Mouse (Mus musculus) midbrain, embryonic 11.5 days (tissue): ENCODE results near the gene Gm853. TPM values are rescaled to one million over a fixed set of nuclear protein-coding genes. Genes with fewer than 3 reads are reported as not detected.

Source experiments
- ATAC-seq: fragments of 200-750 bp; cut with Nextera tagmentation; 2 replicates; pipeline ENCODE4 v1.8.0; 2017; ENCODE audit warnings: moderate TSS enrichment, moderate library complexity; ENCODE audit not compliant: low FRiP score
- DNase-seq: peaks from one replicate; pipeline ENCODE4 v3.0.0; 2015; ENCODE audit warnings: low spot score; ENCODE audit errors: missing footprints
- H3K27ac ChIP-seq: fragments of 300-500 bp; sonication (generic); 2 replicates; pipeline ENCODE4 v1.5.1; 2014; ENCODE audit warnings: low read depth, low read length
- H3K27me3 ChIP-seq: fragments of 300-500 bp; sonication (generic); 2 replicates; pipeline ENCODE4 v1.6.1; 2014; ENCODE audit warnings: mild to moderate bottlenecking, low read length, moderate library complexity, mixed read lengths; ENCODE audit not compliant: control insufficient read depth, insufficient read depth
- H3K36me3 ChIP-seq: fragments of 300-500 bp; sonication (generic); 2 replicates; pipeline ENCODE4 v1.6.1; 2014; ENCODE audit warnings: mild to moderate bottlenecking, low read length, moderate library complexity, mixed read lengths; ENCODE audit not compliant: control insufficient read depth, insufficient read depth
- H3K4me1 ChIP-seq: fragments of 300-500 bp; sonication (generic); 2 replicates; pipeline ENCODE4 v1.6.1; 2014; ENCODE audit warnings: low read length; ENCODE audit not compliant: control insufficient read depth, insufficient read depth
- H3K4me2 ChIP-seq: fragments of 300-500 bp; sonication (generic); 2 replicates; pipeline ENCODE4 v1.6.1; 2014; ENCODE audit warnings: mild to moderate bottlenecking, moderate library complexity
- H3K4me3 ChIP-seq: fragments of 300-500 bp; sonication (generic); 2 replicates; pipeline ENCODE4 v1.5.1; 2014; ENCODE audit warnings: low read depth, low read length
- H3K9ac ChIP-seq: fragments of 300-500 bp; sonication (generic); 2 replicates; pipeline ENCODE4 v1.6.1; 2014; ENCODE audit warnings: low read length
- H3K9me3 ChIP-seq: fragments of 300-500 bp; sonication (generic); 2 replicates; pipeline ENCODE4 v1.6.1; 2016; ENCODE audit warnings: low read length; ENCODE audit not compliant: control insufficient read depth
- WGBS: fragments of 180-500 bp; shearing (Covaris S2); extraction: QIAGEN DNeasy Blood & Tissue Kit; methylation state at CpG from one replicate; pipeline ENCODE4 v1.1.7; 2014; 5-methylcytosine and 5-hydroxymethylcytosine counted together
- polyA plus RNA-seq: library from polyadenylated mRNA; unstranded; fragments of >200 nt; fragmentation: Nextera tagmentation; extraction: Ambion mirVana; gene quantifications from 2 replicates; pipeline ENCODE4 v1.2.1, GENCODE M21; 2014

The Gm853 gene
- polyA plus RNA-seq, 1 experiment from 2014 or later: not detected

DNA sequence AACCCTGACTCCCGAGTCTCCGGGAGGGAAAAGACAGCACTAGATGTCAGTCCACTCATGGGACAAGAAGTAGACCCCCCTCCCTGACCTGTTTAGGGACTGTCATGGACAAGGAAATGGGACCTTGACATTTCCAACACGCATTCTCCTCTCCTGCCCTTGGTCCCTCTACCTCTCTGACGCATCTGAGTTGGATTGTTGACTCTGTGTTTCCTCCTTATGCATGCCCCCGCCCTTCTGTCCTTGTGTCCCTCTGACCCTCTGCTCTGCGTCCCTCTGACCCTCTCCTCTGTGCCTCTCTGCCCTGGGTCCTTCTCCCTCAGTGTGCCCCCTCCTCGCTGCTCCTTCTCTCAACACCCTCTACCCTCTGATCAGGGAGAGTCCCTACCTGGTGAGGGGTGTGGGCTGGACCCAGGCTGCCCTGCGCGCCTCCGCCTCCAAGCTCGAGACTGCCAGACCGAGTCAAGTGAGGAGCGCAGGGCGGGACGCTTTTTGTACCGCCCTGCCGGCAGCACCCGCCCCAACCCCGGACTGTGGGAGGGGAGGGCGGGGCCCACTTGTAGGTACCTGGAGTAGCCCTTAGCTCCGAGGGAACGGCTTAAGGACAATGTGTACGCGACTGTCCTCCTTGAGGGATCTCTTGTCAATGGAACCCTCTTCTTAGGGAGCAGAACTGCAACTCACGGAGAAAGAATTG lies 47.7 kb downstream of the Gm853 start:
- H3K9ac ChIP-seq: peak overlapping the region; percentile 27; the same call in 1 of the 2 replicates
- H3K4me3 ChIP-seq: peak overlapping the region; percentile 13
- H3K27me3 ChIP-seq: peaks cover 18% of the 10 kb centered on the region
- ATAC-seq: peak; percentile 30; the same call in 1 of the 2 replicates
- H3K27ac ChIP-seq: no peak overlapping the region
- H3K4me1 ChIP-seq: peaks cover 14% of the 10 kb centered on the region
- WGBS: 4% methylated on average over 25 of the region's 25 CpGs
- no peaks in the 10 kb centered on the region for H3K36me3 ChIP-seq
- peak overlapping the region; percentile 38 for H3K4me2 ChIP-seq
- no peaks in the 10 kb centered on the region for H3K9me3 ChIP-seq
- peak; percentile 88 for DNase-seq

DNA sequence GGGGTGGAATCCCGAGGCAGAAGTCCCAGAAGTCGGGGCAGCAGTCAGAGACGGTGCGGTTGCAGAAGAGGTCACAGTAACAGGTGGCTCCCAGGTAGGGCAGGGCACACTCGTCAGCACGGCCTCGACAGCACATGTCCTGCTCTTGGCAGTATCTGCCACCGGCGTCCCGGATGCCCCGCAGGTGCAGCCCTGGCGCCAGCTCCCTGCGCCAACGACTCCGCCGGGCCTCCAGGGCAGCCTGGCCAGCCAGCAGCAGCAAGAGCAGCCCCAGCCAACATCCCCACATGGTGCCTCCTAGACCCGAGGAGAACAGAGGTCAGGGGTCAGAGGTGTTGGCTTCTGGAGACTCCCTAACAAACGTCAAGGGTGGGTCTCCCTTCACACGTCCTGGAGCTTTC lies 48.3 kb downstream of the Gm853 start:
- Histone ChIP-seq H3K27me3 (peaks cover 18% of the 10 kb centered on the region), H3K9ac (no peak overlapping the region), H3K27ac (no peak overlapping the region), H3K4me3 (no peak overlapping the region), H3K4me1 (peaks cover 14% of the 10 kb centered on the region), H3K4me2 (no peak overlapping the region), H3K36me3 (no peaks in the 10 kb centered on the region), H3K9me3 (no peaks in the 10 kb centered on the region)
- DNase-seq (no peak), ATAC-seq (no peak)
- 51% methylated on average over 19 of the region's 19 CpGs for WGBS

DNA sequence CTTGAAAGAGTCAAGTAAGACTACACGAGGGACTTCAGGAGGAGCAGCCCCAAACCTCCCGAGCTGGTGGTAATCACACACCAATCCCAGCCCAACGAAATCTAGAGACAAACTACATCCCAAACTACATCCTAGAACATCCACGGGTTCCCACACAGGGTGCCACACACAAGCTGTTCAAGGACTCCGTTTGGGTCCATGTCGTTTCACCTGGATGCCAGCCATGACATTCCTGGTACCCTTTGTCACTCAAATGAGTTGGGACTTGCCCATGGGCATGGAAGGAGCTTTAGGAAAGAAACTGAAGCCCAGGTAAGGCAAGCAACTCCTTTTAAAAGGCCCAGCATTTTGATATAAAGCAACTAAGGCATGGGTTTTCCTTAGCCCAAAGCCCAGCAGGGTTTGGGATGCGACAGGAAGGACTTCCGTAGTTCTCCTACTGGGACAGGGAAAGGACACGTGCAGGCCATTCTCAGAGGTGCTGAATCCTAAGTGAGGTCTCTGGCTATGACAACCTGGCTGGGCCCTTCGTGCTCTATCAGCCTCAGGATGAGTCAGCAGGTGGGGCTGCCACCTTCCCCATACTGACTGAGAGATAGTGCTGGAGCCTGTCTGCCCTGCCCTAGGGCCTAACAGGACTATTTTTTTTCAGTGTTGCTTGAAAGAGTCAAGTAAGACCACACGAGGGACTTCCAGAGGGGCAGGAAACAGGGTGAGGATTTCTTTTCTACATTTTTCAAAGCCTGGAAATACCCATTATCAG lies 49.0 kb downstream of the Gm853 start:
- Histone ChIP-seq H3K9me3 (no peaks in the 10 kb centered on the region), H3K27me3 (peaks cover 18% of the 10 kb centered on the region), H3K4me2 (no peak overlapping the region), H3K9ac (no peak overlapping the region), H3K27ac (no peak overlapping the region), H3K4me3 (no peak overlapping the region), H3K36me3 (no peaks in the 10 kb centered on the region), H3K4me1 (peaks cover 14% of the 10 kb centered on the region)
- ATAC-seq (no peak), DNase-seq (no peak)
- WGBS: 73% methylated on average over 11 of the region's 11 CpGs

DNA sequence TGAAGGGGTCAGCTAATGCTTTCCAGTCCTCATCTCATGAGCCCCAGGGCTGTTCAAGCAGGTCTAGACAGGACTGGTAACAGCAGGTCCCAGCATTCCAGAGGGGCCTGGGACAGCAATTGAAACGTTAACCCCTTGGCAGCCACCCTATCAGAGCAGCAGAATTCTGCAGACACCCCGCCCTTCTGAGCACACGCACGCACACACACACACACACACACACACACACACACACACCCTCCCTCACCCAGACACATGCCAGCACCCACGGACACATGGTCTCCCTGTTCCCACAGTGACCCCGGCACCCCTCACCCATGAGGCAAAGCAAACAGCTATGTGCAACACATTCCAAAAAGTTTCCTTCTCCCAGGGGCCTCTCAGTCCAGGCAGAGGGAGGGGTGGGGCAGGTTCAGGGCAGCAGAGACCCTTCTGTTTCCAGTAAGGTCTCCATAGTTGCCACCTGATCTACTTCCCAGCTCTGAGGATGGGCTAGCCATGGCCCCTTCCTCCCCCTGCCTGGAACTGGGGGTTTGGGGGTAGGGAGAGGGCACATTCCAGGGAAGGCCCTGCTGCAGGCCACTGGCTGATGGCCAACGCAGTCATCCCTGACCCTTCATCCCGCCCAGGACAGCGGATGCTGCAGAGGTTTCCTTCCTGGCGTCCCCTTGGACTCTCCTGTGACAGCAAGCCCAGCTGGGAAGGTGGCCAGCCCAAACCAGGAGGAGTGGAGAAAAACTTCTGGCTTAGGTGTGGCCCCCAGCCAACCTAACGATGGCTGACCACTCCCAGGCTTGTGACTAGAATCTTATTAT lies 50.0 kb downstream of the Gm853 start:
- Histone ChIP-seq H3K9ac (no peak overlapping the region), H3K27ac (no peak overlapping the region), H3K4me2 (no peak overlapping the region), H3K9me3 (no peaks in the 10 kb centered on the region), H3K27me3 (peaks cover 18% of the 10 kb centered on the region), H3K4me3 (no peak overlapping the region), H3K4me1 (peaks cover 14% of the 10 kb centered on the region), H3K36me3 (no peaks in the 10 kb centered on the region)
- DNase-seq (no peak), ATAC-seq (no peak)
- 71% methylated on average over 11 of the region's 11 CpGs for WGBS

DNA sequence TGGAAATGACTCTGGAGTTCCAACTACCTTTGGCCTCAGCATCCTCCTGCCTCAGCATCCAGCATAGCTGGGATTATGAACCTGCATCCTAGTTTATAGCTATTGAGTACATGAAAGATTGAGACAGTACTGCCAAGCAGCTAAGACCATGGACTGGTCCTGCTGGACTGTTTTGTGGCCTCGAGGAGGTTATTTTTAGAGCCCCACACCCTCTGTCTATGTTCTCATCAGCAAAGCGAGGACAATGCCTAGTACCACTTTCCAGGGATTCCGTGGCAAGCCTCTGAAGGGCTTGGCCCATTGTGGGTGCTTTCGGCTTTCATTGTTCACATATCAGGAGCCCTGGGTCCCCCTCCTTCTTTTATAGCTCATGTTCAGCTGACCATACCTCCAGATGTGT lies 51.8 kb downstream of the Gm853 start:
- Histone ChIP-seq H3K36me3 (no peaks in the 10 kb centered on the region), H3K27ac (no peak overlapping the region), H3K4me3 (no peak overlapping the region), H3K4me2 (no peak overlapping the region), H3K4me1 (peaks cover 13% of the 10 kb centered on the region), H3K27me3 (peaks cover 18% of the 10 kb centered on the region), H3K9ac (no peak overlapping the region), H3K9me3 (no peaks in the 10 kb centered on the region)
- 90% methylated on average over 4 of the region's 4 CpGs for WGBS
- DNase-seq (no peak), ATAC-seq (no peak)

DNA sequence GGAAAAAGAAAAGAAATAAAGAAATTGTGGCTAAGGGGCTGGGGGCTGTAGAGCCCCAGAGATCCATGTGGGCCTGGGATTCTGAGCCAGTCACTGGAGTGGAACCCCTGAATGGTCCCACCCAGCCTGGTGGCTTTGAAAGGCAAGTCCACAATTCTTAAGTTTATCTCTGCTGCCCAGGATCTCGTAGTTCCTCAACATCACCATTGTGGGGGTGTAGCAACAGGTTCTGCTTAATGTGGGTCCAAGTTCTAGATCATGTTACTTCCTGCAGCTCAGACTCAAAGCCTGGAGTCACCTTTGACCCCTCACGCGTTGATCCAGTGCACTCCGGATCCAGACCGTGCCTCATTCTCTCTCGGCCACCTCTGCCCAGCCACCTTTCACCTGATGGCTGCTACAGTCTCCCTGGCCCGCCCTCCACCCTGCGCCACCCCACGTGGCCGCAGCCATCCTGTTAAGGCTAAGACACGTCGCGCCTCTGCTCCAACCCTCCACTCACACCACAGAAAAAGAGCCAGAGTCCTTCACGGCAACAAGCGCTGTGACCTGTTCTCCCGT lies 52.7 kb downstream of the Gm853 start:
- Histone ChIP-seq H3K4me3 (no peak overlapping the region), H3K27me3 (peaks cover 11% of the 10 kb centered on the region), H3K9ac (no peak overlapping the region), H3K36me3 (no peaks in the 10 kb centered on the region), H3K4me1 (peaks cover 4% of the 10 kb centered on the region), H3K27ac (no peak overlapping the region), H3K4me2 (no peak overlapping the region), H3K9me3 (no peaks in the 10 kb centered on the region)
- no peak for ATAC-seq
- no peak for DNase-seq
- WGBS: 83% methylated on average over 16 of the region's 16 CpGs

DNA sequence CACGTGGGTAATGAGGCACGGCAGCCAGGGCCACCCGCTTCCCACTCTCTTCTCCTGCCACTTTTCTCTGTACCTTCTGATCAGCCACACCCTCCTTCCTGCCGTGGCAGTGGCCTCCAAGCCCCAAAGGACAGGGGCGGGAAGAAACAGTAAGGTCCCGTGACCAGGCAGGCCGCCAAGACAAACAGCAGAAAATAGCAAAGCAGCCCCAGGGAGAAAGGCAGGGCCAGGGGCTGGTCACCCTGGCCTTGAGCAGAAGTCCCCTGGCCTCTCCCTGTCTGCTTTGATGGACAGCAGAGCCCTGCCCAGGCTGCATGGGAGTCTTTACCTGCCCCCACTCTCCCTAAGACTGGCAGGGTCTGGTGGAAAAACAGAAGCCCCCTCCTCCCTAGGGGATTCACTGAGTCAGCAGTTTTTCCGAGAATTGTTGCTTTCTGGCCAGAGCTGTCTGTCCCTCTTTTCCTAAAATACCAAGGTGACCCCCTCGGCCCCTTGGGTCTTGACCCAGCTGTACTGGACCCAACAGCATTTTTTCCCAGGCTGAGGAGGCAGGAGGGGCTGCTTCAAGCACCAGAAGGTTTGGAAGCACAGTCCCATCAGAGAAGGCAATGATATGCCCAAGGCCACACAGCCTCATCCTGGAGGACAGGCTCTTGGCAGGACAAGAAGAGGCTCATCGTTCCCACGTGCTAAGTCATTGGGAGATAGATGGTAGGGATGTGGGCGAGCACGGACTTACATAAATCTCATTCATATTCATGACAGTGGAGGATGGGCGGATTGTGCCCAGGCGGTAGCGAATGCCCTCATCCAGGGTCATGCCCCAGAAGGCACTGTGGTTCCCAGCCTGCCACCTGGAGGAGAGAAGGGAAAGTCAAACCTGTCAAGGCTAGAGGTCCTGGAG lies 53.7 kb downstream of the Gm853 start:
- DNase-seq: peak; percentile 91
- H3K27ac ChIP-seq: no peak overlapping the region
- peaks cover 11% of the 10 kb centered on the region for H3K27me3 ChIP-seq
- peaks cover 2% of the 10 kb centered on the region; the same call in 1 of the 2 replicates for H3K4me1 ChIP-seq
- no peak for ATAC-seq
- no peaks in the 10 kb centered on the region for H3K9me3 ChIP-seq
- H3K4me2 ChIP-seq: no peak overlapping the region
- H3K9ac ChIP-seq: no peak overlapping the region
- 38% methylated on average over 16 of the region's 16 CpGs for WGBS
- no peaks in the 10 kb centered on the region for H3K36me3 ChIP-seq
- no peak overlapping the region for H3K4me3 ChIP-seq

DNA sequence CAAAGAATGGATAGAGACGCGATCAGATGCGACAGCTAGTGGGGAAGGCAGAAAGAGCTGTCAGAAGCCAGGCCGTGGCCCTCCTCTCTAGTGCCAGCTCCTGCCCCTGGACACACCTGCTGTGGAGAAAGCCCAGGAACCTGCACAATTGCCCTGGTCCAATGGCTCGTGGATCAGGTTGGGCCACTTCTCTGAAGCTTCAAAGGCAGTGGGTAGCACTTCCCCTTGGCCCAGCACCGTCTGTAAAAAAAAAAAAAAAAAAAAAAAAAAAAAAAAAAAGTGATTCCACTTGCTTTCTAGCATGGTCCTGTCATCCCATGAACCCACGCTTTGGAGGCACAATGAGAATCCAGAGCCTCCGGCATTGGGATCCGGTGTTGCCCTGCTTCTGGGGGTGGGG lies 54.4 kb downstream of the Gm853 start:
- peak overlapping the region; percentile 3; the same call in 1 of the 2 replicates for H3K4me2 ChIP-seq
- DNase-seq (no peak), ATAC-seq (no peak)
- H3K9me3 ChIP-seq: no peaks in the 10 kb centered on the region
- H3K27ac ChIP-seq: no peak overlapping the region
- no peaks in the 10 kb centered on the region for H3K36me3 ChIP-seq
- 45% methylated on average over 9 of the region's 9 CpGs for WGBS
- no peak overlapping the region for H3K4me3 ChIP-seq
- no peak overlapping the region for H3K9ac ChIP-seq
- H3K4me1 ChIP-seq: peaks cover 6% of the 10 kb centered on the region; the same call in 1 of the 2 replicates
- H3K27me3 ChIP-seq: peaks cover 11% of the 10 kb centered on the region
